Mouse (Mus musculus) bone marrow, adult 2 months (tissue): ENCODE measurements around the gene Glrx3.

ENCODE experiments used
- CTCF ChIP-seq: fragments of 200-500 bp; IDR thresholded peaks from 2 replicates; pipeline ENCODE4 v1.5.1; 2011; ENCODE audit warnings: low read length, control low read depth; ENCODE audit not compliant: control insufficient read depth, insufficient read depth
- POLR2A ChIP-seq: fragments of 200-500 bp; IDR thresholded peaks from 2 replicates; pipeline ENCODE4 v1.6.1; 2011; ENCODE audit warnings: low read depth, mild to moderate bottlenecking, control low read depth, low read length, borderline replicate concordance; ENCODE audit not compliant: control insufficient read depth

- peak; percentile 100 for TF ChIP-seq CTCF
- TF ChIP-seq POLR2A: peak; percentile 42; the same call in 1 of the 2 replicates
Measured at GRCm38 (mm10) chr7:137477950-137478620, 40.7 kb downstream of the Glrx3 start.
